Mouse (Mus musculus) kidney, adult 9 months (tissue): ENCODE data around the gene Anapc11.
A peak's percentile ranks its signal among the peaks of the same experiment; 100 is the strongest.

Source experiments
- DNase-seq: peaks from one replicate; pipeline ENCODE4 v3.0.0; 2022

The Anapc11 gene

DNA sequence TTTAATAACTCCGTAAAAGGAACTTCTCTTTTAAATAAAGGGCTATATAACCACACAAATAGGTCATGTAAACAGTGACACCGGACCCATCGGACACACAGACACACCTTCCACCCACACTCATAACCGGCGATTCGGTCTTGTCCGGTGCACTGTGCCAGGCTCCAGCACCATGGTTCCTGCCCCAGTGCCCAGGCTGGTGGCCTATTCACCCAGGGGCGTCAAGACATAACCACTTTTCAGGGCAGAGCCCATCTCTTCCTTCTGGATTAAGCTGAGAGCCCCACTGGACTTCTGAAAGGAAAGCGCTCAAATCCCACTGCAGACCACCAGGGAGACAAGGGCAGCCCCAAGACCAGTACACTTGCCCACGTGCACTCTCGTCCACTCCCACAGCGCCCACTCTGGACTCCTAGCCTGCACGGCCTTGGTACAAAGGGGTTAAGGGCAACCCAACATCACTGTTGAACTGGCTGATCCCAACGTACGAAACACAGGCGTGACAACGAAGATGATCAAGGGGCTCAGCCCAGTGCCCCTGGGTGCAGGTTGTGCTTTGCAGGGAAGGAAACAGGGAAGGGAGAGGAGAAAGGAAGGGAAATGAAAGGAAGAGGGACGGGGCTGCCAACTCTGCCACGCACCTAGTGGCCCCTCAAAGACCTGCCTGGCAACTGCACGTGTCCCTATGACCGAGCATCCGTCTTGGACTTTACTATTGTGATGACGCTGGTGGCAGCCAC is 30.6 kb downstream of the Anapc11 start:
- no peak for DNase-seq

DNA sequence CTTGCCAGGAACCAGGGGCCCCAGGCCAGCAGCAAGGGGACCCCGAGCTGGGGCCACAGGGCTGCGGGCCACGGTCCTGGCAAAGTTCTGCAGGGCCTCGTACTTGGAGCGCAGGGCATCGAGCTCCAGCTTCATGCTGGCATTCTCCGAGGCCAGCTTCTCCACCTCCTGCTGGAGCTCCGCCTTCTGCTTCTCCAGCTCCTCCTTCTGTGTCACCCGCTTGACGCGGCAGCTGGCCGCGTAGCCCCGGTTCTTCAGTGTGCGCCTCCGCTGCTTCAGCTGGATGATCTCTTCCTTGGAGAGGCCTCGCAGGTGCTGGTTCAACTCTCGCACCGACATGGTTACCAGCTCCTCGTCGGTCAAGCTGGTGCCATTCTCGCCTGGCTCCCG is 31.1 kb downstream of the Anapc11 start:
- DNase-seq = peak; percentile 82

- peak; percentile 78 for DNase-seq
Observed at GRCm38 (mm10) chr11:120629911-120630310, 31.7 kb downstream of the Anapc11 start.

- peak; percentile 94 for DNase-seq
Observed at GRCm38 (mm10) chr11:120630401-120630871, 32.2 kb downstream of the Anapc11 start.

DNA sequence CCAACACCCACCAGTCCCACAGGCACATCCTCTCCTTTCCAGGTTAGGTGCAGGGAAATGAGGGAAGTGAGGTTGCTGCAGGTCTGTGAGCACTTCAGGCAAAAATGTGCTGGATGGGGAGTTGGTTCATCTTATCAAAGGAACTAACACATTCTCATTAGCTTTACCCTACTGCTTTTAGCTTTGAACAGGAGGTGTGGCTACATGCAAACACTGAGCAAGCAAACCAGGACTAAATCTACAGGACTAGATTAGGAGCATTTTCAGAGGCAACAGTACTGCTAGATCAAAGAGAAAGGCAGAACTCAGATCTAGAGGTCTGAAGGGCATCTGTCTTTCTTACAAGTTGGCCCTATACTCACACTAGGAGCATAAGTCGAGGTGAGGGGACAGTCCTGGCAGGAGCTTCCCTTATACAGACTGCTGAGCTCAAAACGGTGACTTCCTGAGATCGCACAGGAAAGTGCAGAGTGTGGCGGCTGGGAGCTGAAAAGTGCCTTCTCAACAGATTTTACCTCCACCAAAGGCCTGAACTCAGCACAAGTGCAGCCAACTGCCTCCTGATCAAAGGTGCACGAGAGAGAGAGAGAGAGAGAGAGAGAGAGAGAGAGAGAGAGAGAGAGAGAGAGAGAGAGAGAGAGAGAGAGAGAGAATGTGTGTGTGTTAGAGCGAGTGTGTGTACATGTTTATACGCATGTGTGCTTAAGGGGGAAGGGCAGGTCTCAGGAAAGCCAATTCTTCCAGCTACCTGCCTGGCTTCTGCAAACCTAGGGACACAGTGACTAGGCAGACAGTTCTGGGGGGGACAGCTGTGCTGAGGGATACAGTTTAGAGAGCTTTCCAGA is 32.9 kb downstream of the Anapc11 start:
- DNase-seq = peak; percentile 84

DNA sequence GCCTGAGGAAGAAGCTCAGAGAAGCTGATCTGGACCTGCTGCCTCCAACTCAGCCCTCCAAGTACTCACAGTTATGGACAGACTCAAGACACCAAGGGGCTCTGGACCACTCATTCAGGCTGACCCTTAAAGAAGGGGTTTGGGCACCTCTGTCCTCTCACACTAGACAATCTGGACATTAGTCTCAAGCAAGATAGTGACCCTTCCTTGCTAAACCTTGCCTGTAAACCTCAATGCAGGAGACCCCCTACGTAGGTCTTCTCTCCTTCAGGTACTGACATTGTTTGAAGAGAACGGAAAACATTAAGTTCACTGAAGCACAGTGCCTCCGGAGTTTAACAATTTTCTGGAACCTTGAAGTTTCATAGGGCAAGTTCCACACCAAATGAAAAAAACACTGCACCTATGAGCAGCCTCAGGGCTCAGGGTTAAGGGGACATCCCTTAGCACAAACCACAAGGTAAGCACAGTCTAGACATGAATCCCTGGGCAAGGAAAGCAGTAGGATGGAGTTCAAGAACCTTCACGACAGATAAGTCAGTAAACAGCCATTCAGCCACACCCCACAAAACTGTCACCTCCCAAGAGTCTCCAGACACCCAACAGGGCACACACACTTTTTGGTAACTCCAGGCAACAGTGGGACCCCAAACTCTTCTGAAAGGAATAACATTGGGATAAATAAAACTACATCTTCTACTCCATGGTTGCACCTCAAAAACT is 33.7 kb downstream of the Anapc11 start:
- peak; percentile 62 for DNase-seq

- peak; percentile 91 for DNase-seq
Observed at GRCm38 (mm10) chr11:120632559-120633519, 34.6 kb downstream of the Anapc11 start.

GRCm38 (mm10) chr11:120633520-120634343 is 35.5 kb downstream of the Anapc11 start, which contains the start of gene Mafg:
Gene Mafg (minus strand): TSS chr11:120633600.
- DNase-seq = peak; percentile 96

- DNase-seq = no peak
Observed at GRCm38 (mm10) chr11:120634810-120635209, 36.6 kb downstream of the Anapc11 start.

GRCm38 (mm10) chr11:120641255-120641654 is 43.0 kb downstream of the Anapc11 start:
- no peak for DNase-seq

DNA sequence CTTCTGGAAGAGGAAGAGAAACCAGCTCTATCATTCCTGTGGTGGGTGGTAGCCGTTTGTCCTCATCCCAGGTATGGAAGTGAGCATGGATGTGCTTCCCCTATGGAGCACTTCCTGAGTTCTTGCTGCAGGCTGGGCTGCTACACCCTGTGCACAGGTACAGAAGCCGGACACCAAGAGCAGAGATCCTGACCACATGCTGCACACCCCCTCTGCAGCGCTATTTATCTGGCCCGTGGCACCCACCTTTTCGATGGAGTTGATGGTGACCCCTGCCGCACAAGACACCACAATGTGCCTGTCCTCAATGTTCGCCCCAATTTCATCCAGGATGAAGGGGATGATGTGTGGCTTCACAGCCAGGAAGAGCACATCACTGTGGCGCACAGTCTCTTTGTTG is 43.6 kb downstream of the Anapc11 start:
- DNase-seq = no peak

DNA sequence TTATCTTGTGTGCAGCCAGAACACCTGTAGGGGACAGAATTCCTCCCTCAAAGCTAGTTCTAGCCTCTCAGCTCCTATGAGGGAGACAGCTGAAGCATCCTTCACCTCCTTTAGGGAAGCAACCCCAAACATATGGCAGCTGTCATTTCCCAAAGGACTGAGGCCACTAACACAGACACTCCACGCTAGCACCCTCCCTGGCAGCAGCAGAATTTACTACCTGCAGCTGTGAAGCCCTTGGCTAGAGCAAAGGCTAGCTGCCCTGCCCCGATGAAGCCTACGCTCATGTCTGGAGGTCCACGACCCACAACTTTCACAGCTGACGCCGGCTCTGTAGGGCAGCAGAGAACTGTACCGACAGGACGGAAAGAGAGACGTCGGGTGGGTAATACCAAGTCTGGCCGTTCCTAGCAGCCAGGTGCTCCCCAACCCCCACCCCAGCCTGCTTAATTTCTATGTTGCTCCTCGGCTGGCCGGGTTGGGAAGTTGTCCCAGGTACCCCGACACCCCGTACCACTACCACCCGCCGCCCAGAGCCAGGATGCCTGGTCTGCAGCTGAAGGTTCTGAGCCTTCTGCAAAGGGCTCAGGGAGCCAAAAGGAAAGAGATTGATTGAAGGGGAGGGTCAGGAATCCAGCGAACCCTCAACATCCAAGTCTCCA is 44.8 kb downstream of the Anapc11 start:
- DNase-seq = no peak

DNA sequence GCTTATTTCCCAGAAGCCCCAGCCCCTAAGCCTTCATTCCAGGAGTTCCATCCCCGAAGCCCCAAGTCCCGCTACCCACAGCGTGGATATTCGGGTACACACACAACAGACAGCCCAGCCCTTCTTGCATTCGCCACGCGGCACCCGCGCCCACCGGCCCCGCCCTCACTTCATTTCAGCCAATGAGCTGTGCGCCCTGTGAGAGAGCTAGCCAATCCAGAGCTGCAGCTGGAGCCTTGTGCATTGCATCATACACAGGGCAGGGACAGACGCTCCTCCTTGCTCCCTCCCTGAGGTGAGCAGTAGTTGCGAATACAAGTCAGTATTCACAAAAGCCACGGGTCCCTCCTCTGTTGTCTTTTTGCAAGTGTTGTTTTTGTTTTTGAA is 45.4 kb downstream of the Anapc11 start, which contains the start of gene Pycr1:
Gene Pycr1 (minus strand): TSS at position 169 of the 387 bp plus-strand sequence.
- peak; percentile 95 for DNase-seq

GRCm38 (mm10) chr11:120647047-120647830 is 49.0 kb downstream of the Anapc11 start:
- no peak for DNase-seq

DNA sequence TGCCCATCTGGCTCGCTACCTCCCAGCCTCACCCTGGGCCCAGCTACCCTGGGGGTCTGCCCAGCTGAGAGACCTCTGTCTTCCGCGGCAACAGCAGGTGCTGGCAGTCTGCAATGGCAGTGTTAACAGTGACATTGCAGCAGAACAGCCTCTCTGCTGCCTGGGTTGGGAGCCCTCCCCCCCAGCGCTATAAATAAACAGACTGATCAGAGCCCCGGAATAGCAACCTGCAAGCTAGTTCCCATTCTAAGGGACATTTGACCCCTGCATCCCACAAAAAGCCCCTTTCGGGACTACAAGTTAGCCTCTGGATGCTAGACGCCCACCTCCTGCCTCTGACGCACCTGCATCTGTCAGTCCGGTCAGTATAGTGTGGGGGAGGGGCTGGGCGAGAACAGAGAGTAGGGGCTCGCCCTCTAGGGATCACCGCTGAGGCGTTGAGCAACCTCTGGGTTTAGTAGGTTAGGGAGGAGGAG is 49.8 kb downstream of the Anapc11 start, which contains the start of gene Myadml2:
Gene Myadml2 (minus strand): TSS at position 158 of the 476 bp plus-strand sequence.
- no peak for DNase-seq

DNA sequence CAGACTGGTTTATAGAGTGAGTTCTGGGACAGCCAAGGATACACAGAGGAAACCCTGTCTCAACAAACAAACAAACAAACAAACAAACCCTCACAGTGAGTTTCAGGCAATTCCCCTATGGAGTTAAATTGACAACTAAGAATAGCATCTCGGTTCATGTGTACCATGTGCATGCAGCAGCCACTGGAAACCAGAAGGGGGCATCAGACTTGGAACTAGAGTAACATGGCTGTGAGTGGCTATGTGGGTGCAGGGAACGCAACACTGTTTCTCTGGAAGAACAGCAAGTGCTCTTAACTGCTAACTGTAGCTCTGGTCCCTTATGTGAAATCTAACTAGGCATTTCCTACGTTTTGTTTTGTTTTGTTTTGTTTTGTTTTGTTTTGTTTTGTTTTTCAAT is 53.7 kb downstream of the Anapc11 start:
- no peak for DNase-seq

- no peak for DNase-seq
Observed at GRCm38 (mm10) chr11:120654741-120655140, 56.5 kb downstream of the Anapc11 start.

- DNase-seq = peak; percentile 77
Observed at GRCm38 (mm10) chr11:120657301-120657700, 59.1 kb downstream of the Anapc11 start.
